Mouse (Mus musculus): ENCODE data around the gene Arl5b.

Arl5b gene

DNA sequence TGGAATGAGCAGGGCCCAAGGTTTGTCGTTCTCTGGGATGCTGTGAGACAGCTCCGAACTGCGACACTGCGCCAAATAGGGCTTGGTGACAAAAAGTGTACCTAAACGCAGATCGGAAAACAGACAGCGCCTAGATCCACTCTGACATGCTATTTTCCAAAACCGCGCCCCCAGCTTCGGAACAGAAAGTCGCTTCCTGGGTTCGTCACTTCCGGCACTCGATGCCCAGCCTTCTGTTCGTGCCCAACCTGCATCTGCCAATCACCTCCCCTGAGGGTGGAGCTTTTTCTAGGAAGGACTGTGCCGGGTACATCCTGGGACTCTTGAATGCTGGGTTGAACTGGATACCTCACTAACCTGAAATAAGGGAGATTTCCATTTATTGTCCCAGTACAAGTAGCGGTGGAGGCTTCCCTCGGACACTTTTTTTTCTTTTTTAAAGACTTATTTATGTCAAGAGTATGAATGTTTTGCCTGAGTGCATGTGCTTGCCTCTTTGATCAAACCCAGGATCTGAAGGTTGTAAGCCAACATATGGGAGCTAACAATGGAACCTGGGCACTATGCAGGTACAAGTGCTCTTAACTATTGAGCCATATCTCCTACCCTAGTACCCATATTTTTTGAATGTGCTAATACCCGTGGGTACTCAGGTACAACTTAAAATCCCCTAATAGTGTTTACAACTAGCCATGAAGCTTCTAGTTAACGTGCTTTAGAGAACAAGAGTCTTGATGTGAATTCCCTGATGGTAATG lies at the start of gene Arl5b:
Gene Arl5b, plus strand, starts transcription at position 279 of the 757 bp plus-strand sequence.
- DNase-seq (ENCODE audit: low spot score in 2 of 2), result peak; percentile 84 to 85

DNA sequence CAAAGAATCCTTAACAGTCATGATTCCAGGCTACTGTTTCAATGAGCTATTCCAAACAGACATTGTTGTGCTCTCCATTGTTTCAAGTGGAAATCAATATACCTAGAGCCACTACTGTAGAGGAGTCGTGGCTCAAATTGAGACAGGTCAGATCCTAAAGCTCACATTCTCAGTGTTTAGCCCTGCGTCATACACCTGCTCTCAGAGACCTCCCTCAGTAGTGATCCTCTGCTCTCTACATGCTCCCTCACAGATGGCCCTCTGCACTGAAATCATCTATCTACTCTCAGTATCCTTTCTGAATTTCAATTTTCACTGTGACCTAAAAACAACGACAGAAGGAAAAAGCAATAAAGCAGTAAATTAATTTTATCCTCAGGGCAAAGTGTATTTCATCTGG lies 41.7 kb upstream of the Arl5b start:
- no peak for DNase-seq (ENCODE audit: low spot score in 2 of 2)

- DNase-seq (ENCODE audit: low spot score in 2 of 2), result no peak
Measured at GRCm38 (mm10) chr2:15008072-15008471, 41.1 kb upstream of the Arl5b start.

DNA sequence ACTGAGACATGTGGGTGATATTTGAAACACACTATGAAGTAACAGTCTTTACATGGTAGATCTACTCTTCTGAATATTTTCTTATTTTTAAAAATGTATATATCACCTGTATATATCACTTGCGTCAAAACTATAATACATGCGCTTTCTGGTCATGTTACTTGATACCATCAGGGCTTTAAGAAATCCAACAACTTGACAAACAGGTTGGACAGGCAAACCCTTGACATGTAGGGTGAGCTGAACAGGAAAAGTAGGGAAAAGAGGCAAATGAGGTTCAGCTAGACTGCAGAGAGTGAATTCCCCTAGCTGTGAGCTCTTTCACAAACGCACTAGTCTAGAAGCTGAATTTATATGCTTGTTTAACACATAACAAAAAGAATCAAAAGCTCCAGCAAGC lies 22.4 kb upstream of the Arl5b start:
- no peak for DNase-seq (ENCODE audit: low spot score in 2 of 2)

GRCm38 (mm10) chr2:15027816-15028215 lies 21.4 kb upstream of the Arl5b start:
- DNase-seq (ENCODE audit: low spot score in 2 of 2), result no peak

DNA sequence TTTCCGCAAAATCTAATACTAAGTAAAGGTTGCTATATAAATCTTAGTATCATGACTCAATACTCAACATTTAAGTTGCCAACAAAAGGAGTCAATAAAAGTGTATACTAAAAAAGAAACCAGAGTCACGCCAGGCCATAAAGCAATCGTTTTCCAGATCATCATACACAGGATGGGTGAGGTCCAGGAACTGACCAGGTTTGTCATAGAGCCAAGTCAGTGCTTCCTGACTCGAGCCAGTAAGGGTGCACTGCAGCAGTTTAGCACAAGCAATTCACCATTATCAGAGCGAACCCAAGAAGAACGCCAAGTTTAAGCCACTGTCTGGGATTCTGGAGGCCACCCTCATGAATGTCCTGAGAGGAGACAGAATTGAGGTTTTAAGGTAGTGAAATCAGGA lies 10.5 kb upstream of the Arl5b start:
- DNase-seq (ENCODE audit: low spot score in 2 of 2), result no peak

DNA sequence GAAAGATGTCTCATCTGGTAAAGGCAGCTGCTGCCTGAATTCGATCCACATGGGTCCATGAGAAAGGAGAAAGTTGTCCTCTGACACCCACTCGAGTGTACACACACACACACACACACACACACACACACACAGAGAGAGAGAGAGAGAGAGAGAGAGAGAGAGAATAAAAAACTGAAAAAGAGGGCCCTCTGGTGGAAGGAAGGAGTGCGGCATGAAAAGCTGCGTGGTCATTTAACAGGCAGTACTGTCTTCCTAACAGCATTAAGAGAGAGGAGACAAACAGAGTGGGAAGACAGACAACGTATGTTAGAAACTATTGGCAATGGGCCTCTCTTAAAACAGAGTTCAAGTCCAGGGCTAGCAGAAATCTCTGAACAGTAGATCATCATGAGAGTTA lies 8.9 kb upstream of the Arl5b start:
- DNase-seq (ENCODE audit: low spot score in 2 of 2), result peak; percentile 32 to 56

DNA sequence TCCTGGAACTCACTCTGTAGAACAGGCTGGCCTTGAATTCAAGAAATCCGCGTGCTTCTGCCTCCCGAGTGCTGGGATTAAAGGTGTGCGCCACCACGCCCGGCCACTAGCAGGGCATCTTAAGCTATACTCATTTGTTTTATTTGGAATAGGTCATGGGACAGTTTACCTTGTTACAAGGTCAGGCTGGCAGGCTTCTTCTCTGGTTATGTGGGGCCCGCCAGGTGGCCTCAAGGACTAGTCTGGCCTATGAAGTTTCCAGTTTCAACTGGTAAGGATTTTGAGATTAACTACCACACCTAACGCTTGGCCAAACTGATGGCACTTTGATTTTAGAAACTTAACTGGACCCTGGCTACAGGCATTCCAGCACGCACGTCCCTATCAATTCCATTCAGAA lies 5.3 kb downstream of the Arl5b start:
- peak in 1 of 2 experiments; percentile 8 for DNase-seq (ENCODE audit: low spot score in 2 of 2)

GRCm38 (mm10) chr2:15054945-15055637 lies 5.9 kb downstream of the Arl5b start, which contains the start of gene Nsun6:
Gene Nsun6 (minus strand): TSS chr2:15055069.
- peak; percentile 95 to 96 for DNase-seq (ENCODE audit: low spot score in 2 of 2)

DNA sequence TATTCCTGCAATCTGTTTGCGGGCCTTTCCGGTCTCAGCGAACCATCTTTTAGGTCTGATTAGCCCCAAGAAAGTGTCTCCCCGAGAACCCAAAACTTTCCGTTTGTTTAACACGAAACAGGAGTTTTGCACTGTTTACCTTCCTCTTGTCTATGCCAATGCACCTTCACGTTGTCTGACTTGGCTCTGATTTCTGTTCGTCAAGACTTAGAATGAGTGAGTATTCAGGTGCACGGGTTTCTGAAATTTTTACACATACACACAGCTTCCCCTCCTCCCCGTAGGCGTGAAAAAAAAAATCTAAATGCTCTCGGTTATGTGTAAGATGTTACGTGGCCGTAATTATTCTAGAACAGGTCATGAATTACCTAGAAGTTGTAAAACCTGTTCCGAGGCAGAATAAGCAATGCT lies 6.6 kb downstream of the Arl5b start:
- DNase-seq (ENCODE audit: low spot score in 2 of 2), result no peak

GRCm38 (mm10) chr2:15058227-15058626 lies 9.0 kb downstream of the Arl5b start:
- DNase-seq (ENCODE audit: low spot score in 2 of 2), result no peak

DNA sequence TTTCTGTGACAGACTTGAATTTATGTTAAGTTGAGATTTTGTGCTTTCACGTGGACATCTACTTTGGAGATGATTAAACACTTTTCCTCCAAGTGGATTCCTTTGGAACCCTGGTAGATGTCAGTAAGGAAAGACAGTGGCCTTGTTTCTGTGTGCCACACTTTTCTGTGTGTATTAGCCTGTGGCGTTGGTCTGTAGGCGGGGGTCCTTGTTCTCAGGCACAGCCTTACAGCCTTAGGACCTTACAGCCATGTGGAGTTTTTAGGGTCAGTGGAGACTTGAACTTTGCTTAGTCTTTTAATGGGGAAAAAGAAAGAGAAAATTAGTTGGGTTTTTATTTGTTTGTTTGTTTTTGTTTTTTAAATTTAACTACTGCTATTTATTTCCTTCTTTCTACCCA lies 11.7 kb downstream of the Arl5b start:
- DNase-seq (ENCODE audit: low spot score in 2 of 2), result no peak

DNA sequence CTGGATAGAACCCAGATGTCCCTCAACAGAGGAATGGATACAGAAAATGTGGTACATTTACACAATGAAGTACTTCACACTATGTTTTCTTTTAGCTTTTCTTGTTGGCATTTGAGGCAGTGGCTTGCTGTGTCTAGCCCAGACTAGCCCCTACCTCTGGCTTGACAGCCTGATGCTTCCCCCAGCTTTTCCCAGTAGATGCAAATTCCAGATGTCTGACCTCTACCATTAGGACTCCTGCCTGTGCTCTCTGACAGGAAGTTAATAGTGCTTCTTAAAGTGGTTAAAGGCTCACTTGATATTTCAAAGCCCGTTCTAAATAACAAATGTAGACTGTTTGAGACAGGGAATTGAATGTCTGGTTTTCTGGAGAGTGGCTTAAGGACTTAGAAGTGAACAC lies 14.6 kb downstream of the Arl5b start:
- no peak for DNase-seq (ENCODE audit: low spot score in 2 of 2)

- DNase-seq (ENCODE audit: low spot score in 2 of 2), result no peak
Measured at GRCm38 (mm10) chr2:15064380-15065269, 15.4 kb downstream of the Arl5b start.

DNA sequence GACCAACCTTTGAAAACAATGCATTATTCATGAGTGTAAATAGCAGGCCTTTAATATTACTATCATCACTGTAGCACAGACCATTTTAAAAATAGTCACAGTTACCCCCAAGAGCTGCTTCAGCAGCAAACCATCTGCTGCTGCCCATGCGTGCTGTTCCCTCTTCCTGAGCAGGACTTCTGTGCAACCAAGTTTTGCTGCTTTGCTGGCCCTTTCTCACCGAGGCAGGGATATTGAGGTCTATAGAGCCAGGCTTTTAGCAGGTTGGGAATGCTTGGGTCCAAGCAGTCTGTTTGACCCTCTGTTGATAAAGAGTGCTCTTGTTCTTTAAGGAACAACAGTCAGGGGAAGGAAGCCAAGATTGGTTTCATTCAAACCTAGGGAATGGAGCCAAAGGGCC lies 16.3 kb downstream of the Arl5b start:
- no peak for DNase-seq (ENCODE audit: low spot score in 2 of 2)

DNA sequence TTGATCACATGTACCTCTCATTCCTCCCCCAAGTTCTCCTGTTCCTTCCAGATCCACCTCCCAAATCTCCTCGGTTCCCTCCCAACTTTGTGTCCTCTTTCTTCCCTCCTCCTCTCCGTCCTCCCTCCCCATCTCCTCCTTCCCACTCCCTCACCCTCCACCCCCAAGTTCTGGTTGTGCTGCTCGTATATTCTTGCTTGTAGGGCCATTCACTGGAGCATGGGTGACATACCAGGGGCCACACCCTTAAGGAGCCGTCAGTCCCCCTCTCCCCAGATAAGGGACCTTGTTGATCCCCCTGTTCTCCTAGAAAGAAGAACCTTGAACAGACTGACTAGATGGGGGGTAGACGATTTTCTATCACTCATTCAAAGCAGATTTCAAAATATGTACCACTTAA lies 17.9 kb downstream of the Arl5b start:
- DNase-seq (ENCODE audit: low spot score in 2 of 2), result no peak

DNA sequence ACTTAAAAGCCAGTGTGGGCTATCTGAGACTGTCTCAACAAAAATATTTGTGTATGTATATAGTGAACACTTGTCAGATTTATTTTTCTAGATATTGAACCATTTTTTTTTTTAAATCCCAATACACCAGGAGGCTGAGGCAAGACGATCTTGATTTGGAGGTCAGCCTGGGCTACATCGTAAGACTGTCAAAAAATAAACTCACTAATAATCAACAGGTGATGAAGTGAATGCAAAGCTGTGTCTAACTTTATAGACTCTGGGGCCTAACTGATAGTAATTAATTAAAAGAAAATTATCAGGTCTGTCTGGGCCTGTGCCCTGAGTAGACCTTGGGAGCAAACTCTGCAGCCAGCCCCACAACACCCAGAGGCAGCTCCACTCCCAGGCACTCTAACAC lies 34.5 kb downstream of the Arl5b start:
- DNase-seq (ENCODE audit: low spot score in 2 of 2), result no peak

- no peak for DNase-seq (ENCODE audit: low spot score in 2 of 2)
Measured at GRCm38 (mm10) chr2:15087308-15087707, 38.1 kb downstream of the Arl5b start.

DNA sequence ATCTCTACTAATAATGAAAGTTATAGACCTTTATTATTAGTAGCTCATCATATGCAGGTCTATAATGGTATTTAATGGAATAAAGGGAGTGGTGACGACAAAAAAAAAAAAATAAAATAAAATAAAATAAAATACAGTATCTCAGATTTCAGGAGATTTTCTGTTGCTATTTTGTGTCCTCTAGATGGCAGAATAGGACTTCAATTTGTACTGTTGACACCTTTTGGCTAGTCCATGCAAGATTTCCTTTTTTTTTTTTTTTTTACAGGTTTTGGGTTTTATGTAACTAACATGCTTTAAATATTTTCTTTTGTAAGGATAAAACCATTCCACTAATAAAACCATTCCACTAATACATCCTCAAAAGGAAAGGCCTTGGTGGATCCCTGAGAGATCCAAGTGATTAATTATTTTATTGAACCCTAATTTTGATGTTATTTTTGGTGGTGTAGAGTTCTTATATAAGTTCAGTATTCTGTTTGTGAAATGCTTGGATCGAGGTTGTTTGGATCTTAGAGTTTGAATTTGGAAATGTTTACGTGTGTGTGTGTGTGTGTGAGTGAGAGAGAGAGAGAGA lies 47.4 kb downstream of the Arl5b start:
- DNase-seq (ENCODE audit: low spot score in 2 of 2), result no peak

DNA sequence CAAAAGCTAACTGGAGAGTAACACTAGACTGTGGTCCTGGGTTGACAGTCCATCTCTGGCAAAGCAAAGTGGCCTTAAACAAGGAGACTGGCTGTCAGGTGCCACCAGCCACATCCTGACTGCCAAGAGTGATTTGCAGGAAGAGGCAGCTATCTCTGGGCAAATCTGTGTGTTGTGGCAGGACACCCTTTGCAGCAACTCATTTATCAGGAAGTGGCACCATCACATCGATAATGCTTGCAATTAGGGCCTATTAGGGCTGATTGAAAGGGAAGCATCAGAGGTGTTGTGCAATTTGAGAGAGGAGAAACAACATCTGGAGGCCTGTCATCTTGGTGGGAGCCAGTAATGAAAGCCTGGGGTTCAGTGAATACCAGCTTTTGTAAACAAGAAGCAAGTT lies 55.2 kb downstream of the Arl5b start:
- DNase-seq (ENCODE audit: low spot score in 2 of 2), result no peak

- no peak for DNase-seq (ENCODE audit: low spot score in 2 of 2)
Measured at GRCm38 (mm10) chr2:15111290-15111689, 62.1 kb downstream of the Arl5b start.
